Mouse (Mus musculus) forebrain, embryonic 14.5 days (tissue): ENCODE results near the gene Bnipl. TPM values are rescaled to one million over a fixed set of nuclear protein-coding genes. Genes with fewer than 3 reads are reported as not detected.
A peak's percentile ranks its signal among the peaks of the same experiment; 100 is the strongest.

ENCODE experiments used
- ATAC-seq: fragments of 200-750 bp; cut with Nextera tagmentation; 2 replicates; pipeline ENCODE4 v1.8.0; 2017; ENCODE audit warnings: mild to moderate bottlenecking, moderate library complexity
- DNase-seq: peaks from one replicate; pipeline ENCODE4 v3.0.0-alpha.2; 2015; ENCODE audit warnings: low spot score
- H3K27ac ChIP-seq: fragments of 300-500 bp; sonication (generic); 2 replicates; pipeline ENCODE4 v1.5.1; 2014; ENCODE audit warnings: low read depth, mild to moderate bottlenecking, control low read depth, low read length, moderate library complexity
- H3K27me3 ChIP-seq: fragments of 300-500 bp; sonication (generic); replicated peaks from 2 replicates; pipeline ENCODE4 v1.6.1; 2014; ENCODE audit warnings: low read length, control low read depth, mixed read lengths; ENCODE audit not compliant: control insufficient read depth, insufficient read depth
- H3K36me3 ChIP-seq: fragments of 300-500 bp; sonication (generic); 2 replicates; pipeline ENCODE4 v1.6.1; 2014; ENCODE audit warnings: low read length, control low read depth; ENCODE audit not compliant: control insufficient read depth, insufficient read depth
- H3K4me1 ChIP-seq: fragments of 300-500 bp; sonication (generic); 2 replicates; pipeline ENCODE4 v1.6.1; 2014; ENCODE audit warnings: antibody characterized with exemption, low read length, control low read depth; ENCODE audit not compliant: control insufficient read depth, insufficient read depth
- H3K4me2 ChIP-seq: fragments of 300-500 bp; sonication (generic); 2 replicates; pipeline ENCODE4 v1.6.1; 2014; ENCODE audit warnings: mild to moderate bottlenecking, control low read depth, low read length
- H3K4me3 ChIP-seq: fragments of 300-500 bp; sonication (generic); 2 replicates; pipeline ENCODE4 v1.5.1; 2014; ENCODE audit warnings: low read depth, low read length, control low read depth
- H3K9ac ChIP-seq: fragments of 300-500 bp; sonication (generic); 2 replicates; pipeline ENCODE4 v1.6.1; 2014; ENCODE audit warnings: mild to moderate bottlenecking, low read length, control low read depth, moderate library complexity
- H3K9me3 ChIP-seq: fragments of 300-500 bp; sonication (generic); replicated peaks from 2 replicates; pipeline ENCODE4 v1.6.1; 2016; ENCODE audit warnings: low read length, control low read depth, mixed read lengths; ENCODE audit not compliant: control insufficient read depth
- WGBS: fragments of 180-500 bp; shearing (Covaris S2); extraction: QIAGEN DNeasy Blood & Tissue Kit; methylation state at CpG from one replicate; pipeline ENCODE4 v1.1.7; 2014; 5-methylcytosine and 5-hydroxymethylcytosine counted together
- polyA plus RNA-seq: library from polyadenylated mRNA; unstranded; fragments of >200 nt; fragmentation: Nextera tagmentation; extraction: Ambion mirVana; gene quantifications from 2 replicates; pipeline ENCODE4 v1.2.1, GENCODE M21; 2014

Gene Bnipl
- not detected in 2 replicates for polyA plus RNA-seq

DNA sequence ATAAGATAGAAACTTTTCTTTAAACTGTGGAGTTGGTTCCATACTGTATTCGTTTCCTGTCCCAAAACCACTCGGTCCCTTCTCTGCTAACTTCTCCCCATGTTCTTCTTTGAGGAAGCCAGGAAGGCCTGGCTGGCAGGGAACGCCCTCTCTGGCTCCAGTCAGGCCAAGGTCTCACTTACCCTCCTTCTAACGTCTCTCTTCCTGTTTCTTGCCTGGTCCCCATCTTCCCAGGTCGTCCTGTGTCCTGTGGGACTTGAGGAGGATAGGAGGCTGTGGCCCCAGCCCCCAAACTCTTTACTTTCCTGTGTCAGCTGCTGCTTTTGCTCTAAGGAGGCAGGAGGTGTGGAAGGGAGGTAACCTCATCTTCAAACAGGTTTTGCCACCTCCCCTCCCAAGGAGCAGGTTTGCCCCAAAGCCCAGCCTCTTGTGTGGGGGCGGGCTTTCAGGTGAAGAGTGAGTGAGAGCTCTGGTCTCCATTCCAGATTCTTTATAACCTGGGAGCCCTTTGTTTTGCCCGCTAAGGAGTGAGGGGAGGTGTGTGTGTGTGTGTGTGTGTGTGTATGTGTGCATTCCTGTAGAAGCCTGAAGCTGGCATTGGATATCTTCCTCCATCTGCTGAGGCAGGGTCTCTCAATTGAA lies at the start of gene Bnipl:
Bnipl (minus strand) TSS at position 411 of the 642 bp plus-strand sequence.
- no peaks in the 10 kb centered on the region for H3K9me3 ChIP-seq
- H3K4me3 ChIP-seq: no peak within 1 kb of the TSS
- H3K4me1 ChIP-seq: no peaks in the 10 kb centered on the region
- ATAC-seq: no peak
- H3K9ac ChIP-seq: no peak within 1 kb of the TSS
- no peak for DNase-seq
- H3K27ac ChIP-seq: no peak within 1 kb of the TSS
- H3K27me3 ChIP-seq: no peaks in the 10 kb centered on the region
- H3K36me3 ChIP-seq: peaks cover 29% of the 10 kb centered on the region
- no peak within 1 kb of the TSS for H3K4me2 ChIP-seq
- 61% methylated on average over 7 of the region's 7 CpGs for WGBS

DNA sequence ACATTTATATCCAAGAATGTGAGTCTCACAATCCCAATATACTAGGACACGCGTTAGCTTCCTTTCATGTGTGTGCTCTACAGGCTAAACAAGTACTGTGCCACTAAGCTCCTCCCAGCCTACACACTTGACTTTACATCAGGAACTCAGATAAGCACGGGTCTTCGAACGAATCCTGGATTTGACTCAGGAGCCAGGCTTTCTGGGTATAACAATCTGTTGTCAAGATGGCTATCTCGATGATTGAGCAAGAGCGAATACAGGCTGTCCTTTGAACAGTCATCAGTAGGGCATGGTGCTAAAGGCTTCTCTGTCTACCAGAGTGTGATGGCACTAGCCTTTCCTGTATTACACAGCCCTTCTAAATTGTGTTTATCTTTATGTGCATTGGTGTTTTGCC lies 47.0 kb upstream of the Bnipl start:
- H3K27me3 ChIP-seq: no peaks in the 10 kb centered on the region
- no peak overlapping the region for H3K4me2 ChIP-seq
- no peaks in the 10 kb centered on the region for H3K9me3 ChIP-seq
- H3K36me3 ChIP-seq: peaks cover 34% of the 10 kb centered on the region
- no peak for DNase-seq
- no peak overlapping the region for H3K27ac ChIP-seq
- WGBS: 96% methylated on average over 7 of the region's 7 CpGs
- H3K9ac ChIP-seq: no peak overlapping the region
- ATAC-seq: no peak
- no peak overlapping the region for H3K4me3 ChIP-seq
- no peaks in the 10 kb centered on the region for H3K4me1 ChIP-seq

DNA sequence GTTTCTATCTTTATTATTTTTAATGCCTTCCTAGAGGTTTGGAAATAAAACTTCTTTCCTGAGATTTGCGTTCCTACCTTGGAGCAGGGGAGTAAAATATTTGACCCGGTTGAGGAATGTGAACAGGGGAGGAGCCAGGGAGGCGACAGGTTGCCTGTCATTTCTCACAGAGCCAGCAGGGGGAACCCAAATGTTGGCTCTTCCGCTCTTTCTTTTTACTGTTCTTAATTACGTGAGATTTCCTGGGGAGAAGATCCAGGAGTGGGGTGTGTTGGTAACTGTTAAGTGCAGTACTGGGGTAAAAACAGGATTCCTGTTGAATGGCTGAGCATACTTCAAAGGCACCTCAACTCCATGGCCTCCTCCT lies 45.1 kb upstream of the Bnipl start:
- Histone ChIP-seq H3K4me2 (no peak overlapping the region), H3K4me1 (no peaks in the 10 kb centered on the region), H3K4me3 (no peak overlapping the region), H3K9me3 (no peaks in the 10 kb centered on the region), H3K9ac (no peak overlapping the region), H3K27me3 (no peaks in the 10 kb centered on the region), H3K36me3 (peaks cover 50% of the 10 kb centered on the region), H3K27ac (no peak overlapping the region)
- WGBS: 9% methylated on average over 5 of the region's 5 CpGs
- ATAC-seq: peak; percentile 42
- peak; percentile 60 for DNase-seq

DNA sequence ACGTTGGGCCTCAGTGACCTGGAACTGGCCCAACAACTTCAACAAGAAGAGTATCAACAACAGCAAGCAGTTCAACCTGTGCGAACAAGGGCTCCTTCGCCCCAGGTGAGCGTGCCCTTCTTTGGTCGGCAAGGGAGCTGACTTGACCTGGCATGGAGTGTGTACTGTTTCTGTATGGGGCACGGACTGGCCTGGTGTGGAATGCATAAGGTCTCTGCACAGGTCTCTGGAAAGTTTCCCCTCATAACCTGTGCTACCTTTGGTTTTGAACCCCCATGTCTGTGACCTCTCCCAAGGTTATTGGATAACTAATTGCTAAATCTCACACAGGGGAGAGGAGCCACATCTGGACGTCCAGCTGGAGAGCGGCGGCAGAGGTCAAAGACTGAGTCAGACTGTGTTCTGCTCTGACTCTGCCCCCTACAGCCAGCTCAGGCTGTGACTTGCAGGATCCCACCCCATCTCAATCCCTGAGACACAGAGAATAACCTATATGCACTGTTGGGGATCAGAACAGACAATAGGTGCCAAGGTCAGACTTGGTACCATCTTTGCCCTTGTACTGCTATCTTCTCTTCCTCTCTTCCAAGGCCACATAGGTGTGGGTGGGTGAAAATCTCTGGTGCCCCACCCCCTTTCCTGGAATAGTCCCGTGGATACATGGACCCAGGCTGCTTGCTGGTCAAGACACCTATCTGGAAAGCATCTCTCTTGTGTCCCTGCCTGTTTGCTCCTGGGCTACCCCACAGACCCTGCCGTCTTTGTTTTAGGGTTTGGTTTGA lies 44.5 kb upstream of the Bnipl start:
- Histone ChIP-seq H3K4me3 (no peak overlapping the region), H3K9ac (no peak overlapping the region), H3K4me1 (no peaks in the 10 kb centered on the region), H3K27ac (no peak overlapping the region), H3K27me3 (no peaks in the 10 kb centered on the region), H3K9me3 (no peaks in the 10 kb centered on the region), H3K4me2 (no peak overlapping the region), H3K36me3 (peaks cover 56% of the 10 kb centered on the region)
- ATAC-seq: peak; percentile 7; the same call in 1 of the 2 replicates
- no peak for DNase-seq
- WGBS: 83% methylated on average over 11 of the region's 11 CpGs

DNA sequence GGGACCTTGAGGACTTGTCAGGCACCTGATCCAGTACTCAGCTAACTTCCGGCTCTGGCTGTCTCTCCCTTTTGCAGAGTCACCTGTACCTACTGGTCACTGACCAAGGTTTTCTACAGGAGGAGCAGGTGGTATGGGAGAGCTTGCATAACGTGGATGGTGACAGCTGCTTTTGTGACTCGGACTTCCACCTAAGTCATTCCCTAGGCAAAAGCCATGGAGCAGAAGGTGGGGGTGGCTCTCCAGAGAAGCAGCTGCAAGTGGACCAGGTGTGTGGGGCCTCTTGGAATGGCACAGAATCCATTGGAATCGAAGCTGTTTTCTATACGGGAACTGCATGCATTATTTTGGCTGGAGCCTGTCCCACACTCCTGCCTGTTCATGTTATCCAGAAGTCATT lies 43.7 kb upstream of the Bnipl start:
- WGBS: 86% methylated on average over 5 of the region's 5 CpGs
- Histone ChIP-seq H3K36me3 (peaks cover 64% of the 10 kb centered on the region), H3K9ac (no peak overlapping the region), H3K9me3 (no peaks in the 10 kb centered on the region), H3K4me3 (no peak overlapping the region), H3K4me2 (no peak overlapping the region), H3K27ac (no peak overlapping the region), H3K27me3 (no peaks in the 10 kb centered on the region), H3K4me1 (no peaks in the 10 kb centered on the region)
- DNase-seq (no peak), ATAC-seq (no peak)

DNA sequence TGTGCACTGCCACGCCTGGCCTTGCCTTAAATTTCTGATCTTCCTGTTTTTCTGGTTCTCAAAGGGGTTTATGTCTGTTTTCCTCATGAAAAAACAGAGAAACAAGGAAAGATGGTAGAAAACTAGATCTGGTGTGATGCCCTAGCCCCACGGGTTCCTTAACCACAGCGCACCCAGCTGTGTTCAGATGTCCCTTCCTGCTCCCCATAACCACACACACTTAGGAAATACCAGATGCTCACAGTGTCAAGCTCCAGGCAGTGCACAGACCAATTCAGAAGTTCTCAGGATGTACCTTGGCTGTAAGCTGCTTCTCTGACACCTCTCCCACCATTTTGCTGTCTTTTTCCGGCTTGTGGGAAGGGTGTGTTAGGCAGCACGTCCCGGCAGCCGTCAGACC lies 43.3 kb upstream of the Bnipl start:
- ATAC-seq (no peak), DNase-seq (no peak)
- Histone ChIP-seq H3K27me3 (no peaks in the 10 kb centered on the region), H3K27ac (no peak overlapping the region), H3K4me2 (no peak overlapping the region), H3K9ac (no peak overlapping the region), H3K4me1 (no peaks in the 10 kb centered on the region), H3K9me3 (no peaks in the 10 kb centered on the region), H3K4me3 (no peak overlapping the region), H3K36me3 (peaks cover 68% of the 10 kb centered on the region)
- WGBS: 92% methylated on average over 7 of the region's 7 CpGs

DNA sequence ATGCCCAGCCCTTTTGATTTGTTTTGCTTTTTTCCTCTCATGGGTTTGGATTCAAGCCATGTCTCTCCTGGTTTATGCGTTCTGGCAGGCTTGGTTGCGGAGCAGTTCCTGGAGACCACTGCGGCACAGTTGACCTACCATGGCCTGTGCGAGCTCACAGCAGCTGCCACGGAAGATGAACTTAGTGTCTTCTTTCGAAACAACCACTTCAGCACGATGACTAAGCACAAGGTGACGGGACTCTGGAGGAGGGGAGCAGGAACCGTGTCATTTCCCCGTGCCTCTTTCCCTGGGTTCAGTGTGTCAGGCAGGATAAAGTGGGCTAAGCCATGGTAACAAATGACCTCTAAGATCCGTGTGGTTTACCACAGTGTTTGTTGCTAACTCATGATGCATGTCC lies 42.5 kb upstream of the Bnipl start:
- Histone ChIP-seq H3K4me2 (no peak overlapping the region), H3K36me3 (peaks cover 74% of the 10 kb centered on the region), H3K4me3 (no peak overlapping the region), H3K27ac (no peak overlapping the region), H3K9me3 (no peaks in the 10 kb centered on the region), H3K4me1 (no peaks in the 10 kb centered on the region), H3K27me3 (no peaks in the 10 kb centered on the region), H3K9ac (no peak overlapping the region)
- no peak for DNase-seq
- no peak for ATAC-seq
- 91% methylated on average over 11 of the region's 11 CpGs for WGBS

DNA sequence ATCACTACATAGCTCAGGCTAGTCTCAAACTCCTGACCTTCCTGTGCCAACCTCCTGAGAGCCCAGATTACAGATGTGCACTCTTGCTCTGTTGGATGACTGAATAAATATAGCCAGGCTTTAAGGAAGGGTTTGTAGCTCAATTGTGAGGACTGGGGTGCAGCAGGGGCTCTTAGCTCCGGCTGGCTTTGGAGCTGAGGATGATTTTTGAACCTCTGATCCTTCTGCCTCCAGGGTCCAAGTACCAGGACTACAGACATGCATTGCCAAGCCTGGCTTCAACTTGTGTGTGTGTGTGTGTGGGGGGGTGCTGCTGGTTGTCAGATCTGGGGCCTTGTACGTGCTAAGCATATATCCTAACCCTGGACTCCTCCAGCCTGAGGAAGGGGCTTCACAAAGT lies 41.9 kb upstream of the Bnipl start:
- Histone ChIP-seq H3K4me3 (no peak overlapping the region), H3K4me1 (no peaks in the 10 kb centered on the region), H3K27me3 (no peaks in the 10 kb centered on the region), H3K4me2 (no peak overlapping the region), H3K9ac (no peak overlapping the region), H3K27ac (no peak overlapping the region), H3K36me3 (peaks cover 80% of the 10 kb centered on the region), H3K9me3 (no peaks in the 10 kb centered on the region)
- ATAC-seq: no peak
- no peak for DNase-seq
- WGBS: 92% methylated on average over 2 of the region's 2 CpGs

DNA sequence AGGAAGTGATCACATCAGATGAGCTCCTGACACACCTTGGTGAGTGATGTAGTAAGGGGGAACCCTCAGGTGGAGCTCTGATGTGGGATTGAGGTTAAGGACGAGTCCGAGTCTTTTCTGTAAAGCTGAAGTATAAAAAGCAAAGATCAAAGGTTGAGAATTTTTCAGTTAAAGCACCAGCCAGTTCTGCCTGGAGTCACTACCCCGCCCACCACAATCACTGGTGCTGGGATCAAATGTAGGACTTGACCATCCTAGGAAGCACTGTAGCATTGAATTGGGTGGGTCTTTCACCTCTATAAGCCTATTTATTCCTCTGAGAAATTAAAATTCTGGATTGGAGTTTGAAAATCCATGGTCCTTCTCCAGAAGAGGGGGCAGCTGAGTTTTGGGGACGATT lies 40.0 kb upstream of the Bnipl start:
- Histone ChIP-seq H3K9ac (no peak overlapping the region), H3K9me3 (no peaks in the 10 kb centered on the region), H3K4me3 (no peak overlapping the region), H3K4me2 (no peak overlapping the region), H3K36me3 (peaks cover 84% of the 10 kb centered on the region), H3K27ac (no peak overlapping the region), H3K27me3 (no peaks in the 10 kb centered on the region), H3K4me1 (no peaks in the 10 kb centered on the region)
- no peak for DNase-seq
- ATAC-seq: no peak
- 87% methylated on average over 4 of the region's 4 CpGs for WGBS
